Mouse (Mus musculus): Measurements from ENCODE around the gene Ssh2. TPM values are rescaled to one million over a fixed set of nuclear protein-coding genes. Genes with fewer than 3 reads are reported as not detected.
"Not testable (repeated sequence)": the region's sequence is repeated elsewhere in the genome, so short reads cannot be mapped to it uniquely, and the experiment has no call there.

Ssh2 gene
- total RNA-seq, 4 experiments from 2014 or later: 33.1 to 38.3 (median 36.1) TPM

GRCm38 (mm10) chr11:77348142-77348741 lies 132.2 kb downstream of the Ssh2 start:
- DNase-seq (ENCODE audit: low spot score in 2 of 2): peak; percentile 27 to 51

GRCm38 (mm10) chr11:77348985-77349384 lies 132.9 kb downstream of the Ssh2 start:
- no peak for DNase-seq (ENCODE audit: low spot score in 2 of 2)

GRCm38 (mm10) chr11:77349698-77350097 lies 133.6 kb downstream of the Ssh2 start:
- no peak for DNase-seq (ENCODE audit: low spot score in 2 of 2)

GRCm38 (mm10) chr11:77355055-77355454 lies 139.0 kb downstream of the Ssh2 start:
- DNase-seq (ENCODE audit: low spot score in 2 of 2): no peak

GRCm38 (mm10) chr11:77357839-77358238 lies 141.8 kb downstream of the Ssh2 start:
- DNase-seq (ENCODE audit: low spot score in 2 of 2): no peak

- no peak for DNase-seq (ENCODE audit: low spot score in 2 of 2)
Observed at GRCm38 (mm10) chr11:77363476-77363875, 147.4 kb downstream of the Ssh2 start.

- DNase-seq (ENCODE audit: low spot score in 2 of 2): no peak
Observed at GRCm38 (mm10) chr11:77364376-77364775, 148.3 kb downstream of the Ssh2 start.

- no peak for DNase-seq (ENCODE audit: low spot score in 2 of 2)
Observed at GRCm38 (mm10) chr11:77365706-77366386, 149.8 kb downstream of the Ssh2 start.

GRCm38 (mm10) chr11:77367541-77368270 lies 151.6 kb downstream of the Ssh2 start:
- DNase-seq (ENCODE audit: low spot score in 2 of 2): no peak

GRCm38 (mm10) chr11:77369188-77369840 lies 153.2 kb downstream of the Ssh2 start:
- no peak for DNase-seq (ENCODE audit: low spot score in 2 of 2)

- no peak for DNase-seq (ENCODE audit: low spot score in 2 of 2)
Observed at GRCm38 (mm10) chr11:77369841-77370191, 153.7 kb downstream of the Ssh2 start.

- no peak for DNase-seq (ENCODE audit: low spot score in 2 of 2)
Observed at GRCm38 (mm10) chr11:77371088-77371487, 155.0 kb downstream of the Ssh2 start.

GRCm38 (mm10) chr11:77371696-77372095 lies 155.6 kb downstream of the Ssh2 start:
- DNase-seq (ENCODE audit: low spot score in 2 of 2): no peak

- peak; percentile 8 to 14 for DNase-seq (ENCODE audit: low spot score in 2 of 2)
Observed at GRCm38 (mm10) chr11:77372196-77372904, 156.3 kb downstream of the Ssh2 start.

GRCm38 (mm10) chr11:77378622-77379021 lies 162.5 kb downstream of the Ssh2 start:
- no peak for DNase-seq (ENCODE audit: low spot score in 2 of 2)

GRCm38 (mm10) chr11:77381174-77381573 lies 165.1 kb downstream of the Ssh2 start:
- no peak for DNase-seq (ENCODE audit: low spot score in 2 of 2)

GRCm38 (mm10) chr11:77384151-77384550 lies 168.1 kb downstream of the Ssh2 start:
- no peak for DNase-seq (ENCODE audit: low spot score in 2 of 2)

- peak; percentile 11 to 18 for DNase-seq (ENCODE audit: low spot score in 2 of 2)
Observed at GRCm38 (mm10) chr11:77385706-77386690, 169.9 kb downstream of the Ssh2 start.

GRCm38 (mm10) chr11:77388197-77388596 lies 172.1 kb downstream of the Ssh2 start:
- DNase-seq (ENCODE audit: low spot score in 2 of 2): not testable (repeated sequence)

- DNase-seq (ENCODE audit: low spot score in 2 of 2): no peak
Observed at GRCm38 (mm10) chr11:77395539-77395938, 179.5 kb downstream of the Ssh2 start.

Measured in layer of hippocampus, adult 8-10 months (tissue).